Mouse (Mus musculus) gastrocnemius, adult 2 months (tissue): ENCODE results near the gene 4921524J17Rik. TPM values are rescaled to one million over a fixed set of nuclear protein-coding genes. Genes with fewer than 3 reads are reported as not detected.

Source experiments
- DNase-seq: peaks from one replicate; pipeline ENCODE4 v3.0.0; 2022
- H3K27ac ChIP-seq: fragments of 200-600 bp; 2 replicates; pipeline ENCODE4 v1.8.1; 2022; ENCODE audit warnings: mild to moderate bottlenecking
- H3K4me3 ChIP-seq: fragments of 200-600 bp; 2 replicates; pipeline ENCODE4 v1.8.1; 2022; ENCODE audit warnings: mild to moderate bottlenecking, moderate library complexity
- CTCF ChIP-seq: fragments of 200-600 bp; IDR thresholded peaks from 2 replicates; pipeline ENCODE4 v1.8.1; 2022; ENCODE audit warnings: antibody characterized with exemption, mild to moderate bottlenecking, moderate library complexity
- intact Hi-C: fragments of 180-260 bp; cut with DNase I; formaldehyde crosslinking; loops from one replicate; pipeline ENCODE4 v1.15.1; 2025
- total RNA-seq, 2 experiments: library from RNA; stranded (reverse); gene quantifications; 2 replicates each; pipeline ENCODE4 v1.2.3; 2021

The 4921524J17Rik gene
- total RNA-seq, 2 experiments from 2014 or later, result 12.1 to 14.2 TPM

DNA sequence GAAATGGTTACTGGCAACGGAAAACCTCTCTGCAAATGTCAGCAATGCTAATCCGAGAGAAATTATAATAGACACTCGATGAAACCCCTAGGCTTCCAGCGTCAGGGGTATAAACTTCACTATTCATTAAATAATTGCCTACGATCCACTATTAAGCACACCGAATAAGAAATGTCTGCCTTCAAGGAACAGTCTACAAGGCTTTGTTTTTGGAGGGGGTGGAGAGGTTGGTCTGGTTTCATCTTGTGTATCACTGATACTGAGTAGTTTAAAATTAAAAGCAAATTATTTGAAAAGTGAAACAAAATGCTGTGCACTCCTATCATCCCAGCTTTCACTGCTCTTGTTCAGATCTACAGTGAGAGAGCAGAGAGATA lies 372 bp upstream of the 4921524J17Rik start:
- intact Hi-C loops, result no loop called here
- peak overlapping the region; percentile 95 for H3K4me3 ChIP-seq
- TF ChIP-seq CTCF, result no peak
- peak overlapping the region; percentile 95 for H3K27ac ChIP-seq
- no peak for DNase-seq

DNA sequence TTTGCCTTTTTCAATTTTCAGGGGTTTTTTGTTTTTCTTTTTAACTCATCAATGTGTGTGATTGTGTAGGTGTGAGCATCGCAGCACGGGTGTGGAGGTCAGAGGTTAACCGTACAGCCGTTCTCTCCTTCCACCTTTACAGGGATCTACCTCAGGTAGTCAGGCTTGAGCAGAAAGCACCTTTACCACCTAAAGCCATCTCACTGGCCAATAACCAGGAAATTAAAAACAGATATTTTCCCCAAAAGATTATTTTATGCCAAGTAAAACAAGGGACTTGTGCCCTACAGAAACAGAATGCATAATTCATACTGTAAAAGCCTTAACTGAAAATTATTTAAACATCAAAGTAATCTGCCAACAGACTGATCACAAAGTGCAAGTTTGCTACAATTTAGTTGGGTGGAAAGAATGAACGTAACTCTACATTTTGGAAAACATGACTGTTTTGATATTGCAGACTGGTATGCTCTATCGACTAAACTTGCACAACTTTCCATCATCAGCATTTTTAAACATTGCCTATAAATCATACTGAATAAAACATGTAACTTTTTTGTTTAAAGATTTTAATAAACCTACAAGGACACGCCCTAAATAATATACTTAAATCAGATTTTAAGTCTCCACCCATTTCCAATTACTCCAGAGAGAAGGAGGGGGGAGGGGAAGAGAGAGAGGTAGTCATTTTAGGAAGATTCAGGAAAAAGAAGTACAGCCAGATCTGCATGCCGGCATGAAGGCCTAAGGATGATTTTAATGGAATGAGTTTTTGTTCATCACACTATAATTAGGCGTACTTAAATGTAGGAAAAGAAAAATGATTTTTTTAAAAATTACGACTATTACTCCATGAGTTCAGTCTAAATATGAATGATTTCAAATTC lies 1.1 kb downstream of the 4921524J17Rik start:
- no peak for TF ChIP-seq CTCF
- intact Hi-C loops, result no loop called here
- Histone ChIP-seq H3K4me3 (peak overlapping the region; percentile 95), H3K27ac (peak overlapping the region; percentile 95)
- DNase-seq, result no peak

DNA sequence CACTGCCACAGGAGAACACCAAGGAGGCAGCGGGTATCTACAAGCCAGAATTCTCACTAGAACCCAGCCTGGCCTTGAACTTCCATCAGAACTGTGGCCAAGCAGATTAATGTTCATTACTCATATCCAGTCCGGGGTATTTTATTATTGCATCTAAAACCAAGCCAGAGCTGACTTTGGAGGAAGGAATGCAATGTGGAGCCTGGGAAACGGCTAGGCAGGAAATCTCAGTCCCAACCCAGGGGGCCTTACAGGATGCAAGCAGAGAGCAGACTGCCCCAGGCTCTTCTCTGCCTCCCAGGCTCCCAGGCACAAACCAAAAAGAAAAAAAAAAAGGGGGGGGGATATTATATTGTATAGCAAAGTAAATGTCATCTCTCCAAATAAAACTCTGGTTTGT lies 1.8 kb downstream of the 4921524J17Rik start:
- intact Hi-C loops, result no loop called here
- no peak for TF ChIP-seq CTCF
- Histone ChIP-seq H3K27ac (peak overlapping the region; percentile 95), H3K4me3 (peak overlapping the region; percentile 95)
- DNase-seq, result peak; percentile 24

DNA sequence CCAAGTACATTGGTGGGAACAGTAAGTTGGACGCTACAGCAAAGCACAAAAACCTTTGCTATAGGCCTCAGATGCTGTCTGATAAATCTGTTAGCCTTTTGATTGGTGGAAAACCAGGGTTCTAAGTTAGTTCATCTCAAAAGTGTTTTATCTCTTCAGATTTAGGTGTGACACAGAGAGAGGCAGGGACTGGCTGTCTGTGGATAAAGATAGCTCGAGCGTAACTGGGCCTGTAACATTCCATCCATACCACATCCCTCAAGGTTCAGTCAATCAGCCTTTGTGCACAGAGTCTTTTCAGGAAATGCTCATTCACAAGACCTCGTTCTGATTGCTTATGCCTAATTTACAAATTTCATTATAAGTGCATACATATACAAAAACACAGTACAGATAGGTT lies 3.4 kb downstream of the 4921524J17Rik start:
- Histone ChIP-seq H3K4me3 (peak overlapping the region; percentile 1; the same call in 1 of the 2 replicates), H3K27ac (peak overlapping the region; percentile 82)
- no peak for TF ChIP-seq CTCF
- intact Hi-C loops, result no loop called here
- DNase-seq, result no peak

DNA sequence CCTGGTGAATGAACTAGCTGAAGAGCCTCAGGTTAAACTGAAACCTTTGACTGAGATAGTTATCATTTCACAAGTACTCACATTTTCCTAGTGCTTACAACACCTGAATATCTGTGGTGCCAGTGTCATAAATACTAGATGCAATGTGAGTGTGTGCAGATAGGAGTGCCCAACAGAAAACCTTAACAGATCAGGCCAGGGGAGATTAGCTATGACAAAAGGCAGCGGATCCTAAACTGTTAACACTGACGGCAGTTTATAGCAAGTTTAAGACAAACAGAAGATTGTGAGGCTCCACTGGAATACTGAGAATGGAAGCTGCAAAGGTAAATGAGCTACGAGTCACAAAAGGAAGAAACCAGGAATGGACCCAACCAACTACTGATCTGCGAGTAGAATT lies 5.6 kb downstream of the 4921524J17Rik start:
- H3K4me3 ChIP-seq, result no peak overlapping the region
- intact Hi-C loops, result no loop called here
- no peak for DNase-seq
- no peak overlapping the region for H3K27ac ChIP-seq
- no peak for TF ChIP-seq CTCF

DNA sequence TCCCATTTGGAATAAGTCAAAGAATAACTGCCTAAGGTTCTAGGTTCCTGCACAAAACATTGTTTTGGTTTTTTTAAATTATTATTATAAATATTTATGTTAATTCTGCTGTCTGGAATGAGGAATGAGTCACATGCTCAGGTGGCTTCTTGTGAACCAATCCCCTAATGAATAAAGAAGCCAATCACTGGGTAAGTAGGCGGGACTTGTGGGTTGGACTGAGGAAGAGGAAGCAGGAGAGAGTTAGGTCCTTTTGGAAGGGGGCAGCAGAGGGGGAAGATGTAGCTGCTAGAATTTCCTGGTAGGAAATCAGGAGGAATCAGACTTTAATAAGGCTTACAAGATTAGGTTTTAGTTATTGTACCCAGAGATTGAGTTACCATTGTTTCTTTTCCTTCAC lies 11.3 kb downstream of the 4921524J17Rik start:
- Histone ChIP-seq H3K27ac (no peak overlapping the region), H3K4me3 (no peak overlapping the region)
- intact Hi-C loops, result no loop called here
- no peak for DNase-seq
- no peak for TF ChIP-seq CTCF

DNA sequence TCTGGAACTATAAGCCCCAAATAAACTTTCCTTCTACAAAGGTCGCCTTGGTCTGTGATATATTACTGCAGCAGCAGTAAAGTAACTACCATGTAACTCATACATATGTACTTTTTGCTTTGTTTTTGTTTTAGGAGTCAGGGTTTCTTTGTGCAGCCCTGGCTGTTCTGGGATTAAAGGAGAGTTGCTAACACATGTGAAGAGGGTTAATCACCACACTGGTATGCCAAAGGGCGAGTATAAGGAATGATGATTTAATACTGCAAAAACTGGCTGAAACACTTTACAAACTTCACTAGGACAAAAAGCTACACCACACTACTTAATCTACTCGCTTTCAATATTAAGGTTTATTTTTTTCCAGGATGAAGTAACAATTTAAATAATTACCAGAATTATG lies 24.1 kb downstream of the 4921524J17Rik start:
- H3K4me3 ChIP-seq, result no peak overlapping the region
- no peak overlapping the region for H3K27ac ChIP-seq
- no peak for TF ChIP-seq CTCF
- no peak for DNase-seq
- intact Hi-C loops, result loop anchor here (10.0 kb wide), 1 partner anchor 334 kb away; the partner anchor contains the start of gene Dhps

DNA sequence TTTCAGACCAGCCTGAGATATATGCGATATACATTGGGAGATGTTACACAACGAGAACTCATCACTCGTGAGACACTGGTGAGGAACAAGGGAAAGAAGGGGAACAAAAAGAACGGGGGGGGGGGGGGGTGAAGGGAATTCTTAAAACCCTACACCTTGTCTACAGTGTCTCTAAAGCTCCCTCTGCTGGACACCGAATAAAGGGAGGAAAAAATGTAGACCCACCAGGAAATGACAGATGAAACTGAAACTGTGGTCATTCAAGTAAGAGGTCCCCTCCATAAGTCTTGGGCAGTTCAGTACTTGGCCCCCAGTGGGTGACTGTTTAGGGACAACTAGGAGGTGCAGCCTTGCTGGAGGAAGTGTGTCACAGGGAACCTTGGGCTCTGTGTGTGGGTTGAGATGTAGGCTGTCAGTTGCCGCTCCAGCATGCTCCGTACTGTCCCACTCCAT lies 24.6 kb downstream of the 4921524J17Rik start:
- intact Hi-C loops, result loop anchor here (10.0 kb wide), 1 partner anchor 333 kb away; the partner anchor contains the start of gene Dhps
- Histone ChIP-seq H3K4me3 (no peak overlapping the region), H3K27ac (no peak overlapping the region)
- peak; percentile 54 for TF ChIP-seq CTCF
- no peak for DNase-seq

DNA sequence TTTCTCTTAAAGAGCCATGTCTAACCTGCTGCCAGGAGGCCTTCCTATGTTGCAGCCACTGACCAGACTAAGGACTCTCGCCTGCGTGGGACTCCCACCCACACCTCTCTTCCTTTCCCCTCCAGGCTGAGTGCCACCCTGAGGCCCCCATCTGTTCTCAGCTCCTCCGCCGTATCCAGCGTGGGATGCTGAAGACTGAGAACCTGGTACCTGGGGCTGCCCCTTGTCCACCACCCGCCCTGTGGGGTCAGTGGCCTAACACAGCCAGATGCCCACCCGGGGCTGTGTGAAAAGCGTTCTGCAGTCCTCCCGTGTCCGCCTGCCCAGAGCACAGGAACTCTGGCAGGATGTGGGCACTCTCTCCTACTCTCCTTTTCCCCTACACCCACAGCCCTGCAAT lies 26.7 kb downstream of the 4921524J17Rik start:
- intact Hi-C loops, result loop anchor here (10.0 kb wide), 1 partner anchor 331 kb away; the partner anchor contains the start of gene Dhps
- Histone ChIP-seq H3K27ac (no peak overlapping the region), H3K4me3 (no peak overlapping the region)
- no peak for DNase-seq
- no peak for TF ChIP-seq CTCF

DNA sequence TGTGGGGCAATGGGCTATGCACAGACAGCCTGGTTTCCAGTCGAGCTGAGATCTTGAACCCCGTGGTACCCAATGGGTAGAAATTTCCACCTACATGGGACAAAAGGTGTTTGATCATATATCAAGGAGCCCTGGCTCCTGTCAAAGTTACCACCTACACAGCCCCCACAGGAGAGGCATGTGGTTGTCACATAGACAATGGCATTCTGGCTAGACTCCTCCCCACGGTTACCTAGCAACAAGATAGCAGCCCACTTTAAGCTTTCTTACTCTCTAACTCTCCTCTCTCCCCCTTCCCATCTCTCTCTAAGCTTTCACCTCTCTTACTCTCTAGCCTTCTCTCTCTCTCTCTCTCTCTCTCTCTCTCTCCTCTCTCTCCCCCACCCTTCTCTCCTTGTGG lies 27.2 kb downstream of the 4921524J17Rik start:
- Histone ChIP-seq H3K4me3 (no peak overlapping the region), H3K27ac (no peak overlapping the region)
- no peak for DNase-seq
- intact Hi-C loops, result loop anchor here (10.0 kb wide), 1 partner anchor 331 kb away; the partner anchor contains the start of gene Dhps
- no peak for TF ChIP-seq CTCF

DNA sequence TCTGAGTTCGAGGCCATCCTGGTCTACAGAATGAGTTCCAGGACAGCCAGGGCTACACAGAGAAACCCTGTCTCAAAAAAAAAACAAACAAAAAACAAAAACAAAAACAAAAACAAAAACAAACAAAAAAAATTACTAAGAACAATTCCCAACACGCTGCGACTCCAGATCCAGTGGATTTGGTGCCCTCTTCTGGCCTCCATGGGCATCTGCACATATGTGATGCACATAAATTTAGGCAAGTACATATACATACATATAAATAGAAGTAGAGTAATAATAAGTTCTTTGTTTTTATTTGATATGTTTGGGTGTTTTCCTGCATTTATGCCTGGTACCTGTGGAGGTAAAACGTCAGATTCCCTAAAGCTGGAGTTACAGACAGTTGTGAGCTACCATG lies 34.1 kb downstream of the 4921524J17Rik start:
- no peak; the same call in 1 of the 2 replicates for TF ChIP-seq CTCF
- DNase-seq, result no peak
- H3K27ac ChIP-seq, result no peak overlapping the region
- intact Hi-C loops, result no loop called here
- H3K4me3 ChIP-seq, result no peak overlapping the region

DNA sequence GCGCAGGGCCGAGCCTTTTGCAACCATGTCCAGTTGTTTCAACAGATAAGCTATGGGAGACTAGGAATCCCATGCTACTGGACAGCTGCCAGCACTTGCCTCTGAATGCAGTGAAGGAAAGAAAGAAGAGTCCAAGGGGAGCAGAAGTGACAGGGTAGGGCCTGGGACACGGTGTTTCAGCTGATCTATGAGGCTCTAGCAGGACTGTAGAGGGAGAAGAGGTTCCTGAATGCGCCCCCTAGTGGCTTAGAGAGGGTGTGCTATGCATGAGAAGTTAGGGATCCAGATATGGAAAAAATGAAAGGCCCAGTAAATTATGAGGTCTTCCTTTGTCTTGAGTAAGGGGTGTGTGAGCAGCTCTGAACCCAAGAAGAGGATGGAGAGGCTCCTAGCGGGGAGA lies 35.1 kb downstream of the 4921524J17Rik start:
- intact Hi-C loops, result no loop called here
- peak; percentile 76 for TF ChIP-seq CTCF
- Histone ChIP-seq H3K27ac (no peak overlapping the region), H3K4me3 (no peak overlapping the region)
- peak; percentile 37 for DNase-seq

DNA sequence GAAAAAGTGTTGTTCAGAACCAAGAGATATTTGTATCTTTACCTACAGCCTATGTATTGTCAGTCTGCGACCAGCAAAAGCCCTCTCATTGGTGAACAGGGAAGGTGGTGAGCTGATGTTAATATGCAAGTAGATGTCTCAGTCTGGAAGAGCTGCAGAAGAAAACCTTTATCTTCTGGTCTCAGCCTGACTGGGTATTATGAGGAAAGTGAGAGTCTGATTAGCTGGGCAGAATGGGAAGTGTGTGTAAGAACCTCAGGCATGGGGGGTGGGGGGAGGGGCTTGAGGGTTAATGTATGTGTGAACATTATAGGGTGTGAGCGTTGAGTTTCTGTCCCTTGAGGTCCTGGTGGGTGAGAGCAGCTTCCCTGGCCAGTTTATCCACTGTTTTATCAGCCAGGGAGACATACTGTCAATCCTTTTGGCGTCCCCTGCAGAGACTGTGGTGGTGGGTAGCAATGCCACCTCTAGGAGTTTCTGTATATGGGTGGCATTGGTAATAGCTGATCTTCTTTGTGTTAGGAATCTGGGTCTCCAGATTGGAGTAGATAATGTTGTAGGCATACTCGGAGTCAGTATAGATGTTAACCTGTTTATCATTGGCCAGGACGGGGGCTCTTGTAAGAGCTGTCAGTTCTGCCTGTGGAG lies 36.1 kb downstream of the 4921524J17Rik start:
- DNase-seq, result no peak
- Histone ChIP-seq H3K4me3 (no peak overlapping the region), H3K27ac (no peak overlapping the region)
- TF ChIP-seq CTCF, result no peak
- intact Hi-C loops, result no loop called here
